Mouse (Mus musculus) neural tube, embryonic 11.5 days (tissue): ENCODE measurements at regions not wholly inside any gene's neighbourhood (a gene's known extent, or its start where the extent isn't known, plus 50 kb on each side); places are given as distances from the start of the nearest gene placed in this dataset.

Experiments used
- ATAC-seq: fragments of 200-750 bp; cut with Nextera tagmentation; 2 replicates; pipeline ENCODE4 v1.8.0; 2017; ENCODE audit warnings: moderate number of reproducible peaks, mild to moderate bottlenecking, moderate TSS enrichment, moderate library complexity; ENCODE audit not compliant: insufficient read depth, low FRiP score, low TSS enrichment
- DNase-seq: peaks from one replicate; pipeline ENCODE4 v3.0.0-alpha.2; 2015; ENCODE audit warnings: low spot score
- H3K27ac ChIP-seq: fragments of 300-500 bp; sonication (generic); 2 replicates; pipeline ENCODE4 v1.5.1; 2014; ENCODE audit warnings: low read depth, mild to moderate bottlenecking, low read length
- H3K27me3 ChIP-seq: fragments of 300-500 bp; sonication (generic); 2 replicates; pipeline ENCODE4 v1.6.1; 2014; ENCODE audit warnings: mild to moderate bottlenecking, low read length, mixed read lengths; ENCODE audit not compliant: control insufficient read depth, insufficient read depth
- H3K36me3 ChIP-seq: fragments of 300-500 bp; sonication (generic); 2 replicates; pipeline ENCODE4 v1.6.1; 2014; ENCODE audit warnings: mild to moderate bottlenecking, low read length, moderate library complexity, mixed read lengths; ENCODE audit not compliant: control insufficient read depth, insufficient read depth
- H3K4me1 ChIP-seq: fragments of 300-500 bp; sonication (generic); 2 replicates; pipeline ENCODE4 v1.6.1; 2014; ENCODE audit warnings: low read length, mixed read lengths; ENCODE audit not compliant: control insufficient read depth, insufficient read depth
- H3K4me2 ChIP-seq: fragments of 300-500 bp; sonication (generic); 2 replicates; pipeline ENCODE4 v1.6.1; 2014; ENCODE audit warnings: low read depth, mild to moderate bottlenecking, moderate library complexity
- H3K4me3 ChIP-seq: fragments of 300-500 bp; sonication (generic); 2 replicates; pipeline ENCODE4 v1.5.1; 2014; ENCODE audit warnings: low read depth, low read length
- H3K9ac ChIP-seq: fragments of 300-500 bp; sonication (generic); 2 replicates; pipeline ENCODE4 v1.6.1; 2014; ENCODE audit warnings: mild to moderate bottlenecking, low read length
- H3K9me3 ChIP-seq: fragments of 300-500 bp; sonication (generic); 2 replicates; pipeline ENCODE4 v1.6.1; 2016; ENCODE audit warnings: low read length; ENCODE audit not compliant: control insufficient read depth
- WGBS: fragments of 180-500 bp; shearing (Covaris S2); extraction: QIAGEN DNeasy Blood & Tissue Kit; methylation state at CpG from one replicate; pipeline ENCODE4 v1.1.7; 2014; 5-methylcytosine and 5-hydroxymethylcytosine counted together

- no peaks in the 10 kb centered on the region for H3K4me1 ChIP-seq
- no peaks in the 10 kb centered on the region for H3K9me3 ChIP-seq
- WGBS, result 44% methylated on average over 9 of the region's 9 CpGs
- ATAC-seq, result no peak
- no peaks in the 10 kb centered on the region for H3K36me3 ChIP-seq
- H3K9ac ChIP-seq, result no peak overlapping the region
- no peak overlapping the region for H3K4me2 ChIP-seq
- no peak overlapping the region for H3K4me3 ChIP-seq
- no peaks in the 10 kb centered on the region for H3K27me3 ChIP-seq
- no peak overlapping the region for H3K27ac ChIP-seq
- peak; percentile 45 for DNase-seq
These were observed 299.7 kb downstream of the Matn1 start for GRCm38 (mm10) chr4:131243744-131244387.

GRCm38 (mm10) chr4:131252602-131253442, 308.6 kb downstream of the Matn1 start:
- Histone ChIP-seq H3K27me3 (0 out of 2 replicates have a peak, but pooled peaks cover 5% of the 10 kb centered on the region), H3K4me2 (peak overlapping the region; percentile 37), H3K4me1 (no peaks in the 10 kb centered on the region), H3K9ac (peak overlapping the region; percentile 39; the same call in 1 of the 2 replicates), H3K36me3 (no peaks in the 10 kb centered on the region), H3K4me3 (0 out of 2 replicates have a peak overlapping the region, but pooled peaks have one; percentile 16), H3K27ac (no peak overlapping the region), H3K9me3 (no peaks in the 10 kb centered on the region)
- DNase-seq, result peak; percentile 82
- no peak for ATAC-seq
- 21% methylated on average over 30 of the region's 30 CpGs for WGBS

- Histone ChIP-seq H3K4me2 (peak overlapping the region; percentile 37), H3K9me3 (no peaks in the 10 kb centered on the region), H3K4me1 (no peaks in the 10 kb centered on the region), H3K27ac (no peak overlapping the region), H3K4me3 (no peak overlapping the region), H3K27me3 (0 out of 2 replicates have a peak, but pooled peaks cover 5% of the 10 kb centered on the region), H3K36me3 (no peaks in the 10 kb centered on the region), H3K9ac (no peak overlapping the region; the same call in 1 of the 2 replicates)
- no peak for ATAC-seq
- WGBS, result 7% methylated on average over 8 of the region's 8 CpGs
- DNase-seq, result no peak
These were observed 309.2 kb downstream of the Matn1 start for GRCm38 (mm10) chr4:131253443-131253817.

GRCm38 (mm10) chr4:131254243-131254642, 310.1 kb downstream of the Matn1 start:
- no peaks in the 10 kb centered on the region for H3K4me1 ChIP-seq
- no peak for DNase-seq
- no peak for ATAC-seq
- H3K36me3 ChIP-seq, result no peaks in the 10 kb centered on the region
- H3K9me3 ChIP-seq, result no peaks in the 10 kb centered on the region
- no peak overlapping the region for H3K9ac ChIP-seq
- no peak overlapping the region for H3K4me2 ChIP-seq
- H3K27ac ChIP-seq, result no peak overlapping the region
- H3K4me3 ChIP-seq, result no peak overlapping the region
- 70% methylated on average over 7 of the region's 7 CpGs for WGBS
- H3K27me3 ChIP-seq, result 0 out of 2 replicates have a peak, but pooled peaks cover 5% of the 10 kb centered on the region

- Histone ChIP-seq H3K27ac (no peak overlapping the region), H3K4me2 (no peak overlapping the region), H3K36me3 (no peaks in the 10 kb centered on the region), H3K4me3 (no peak overlapping the region), H3K9me3 (no peaks in the 10 kb centered on the region), H3K4me1 (no peaks in the 10 kb centered on the region), H3K27me3 (0 out of 2 replicates have a peak, but pooled peaks cover 5% of the 10 kb centered on the region), H3K9ac (no peak overlapping the region)
- DNase-seq, result peak; percentile 38
- no peak for ATAC-seq
- WGBS, result 43% methylated on average over 6 of the region's 6 CpGs
These were observed 310.5 kb downstream of the Matn1 start for GRCm38 (mm10) chr4:131254691-131255090.

- no peaks in the 10 kb centered on the region for H3K9me3 ChIP-seq
- 65% methylated on average over 2 of the region's 2 CpGs for WGBS
- DNase-seq (no peak), ATAC-seq (no peak)
- no peaks in the 10 kb centered on the region for H3K27me3 ChIP-seq
- H3K36me3 ChIP-seq, result no peaks in the 10 kb centered on the region
- H3K4me1 ChIP-seq, result no peaks in the 10 kb centered on the region
- no peak overlapping the region for H3K4me3 ChIP-seq
- H3K9ac ChIP-seq, result no peak overlapping the region
- H3K4me2 ChIP-seq, result no peak overlapping the region
- no peak overlapping the region for H3K27ac ChIP-seq
These were observed 317.1 kb downstream of the Matn1 start for GRCm38 (mm10) chr4:131261236-131261635.

- Histone ChIP-seq H3K4me3 (no peak overlapping the region), H3K27ac (no peak overlapping the region), H3K4me1 (no peaks in the 10 kb centered on the region), H3K36me3 (no peaks in the 10 kb centered on the region), H3K4me2 (no peak overlapping the region), H3K27me3 (no peaks in the 10 kb centered on the region), H3K9me3 (no peaks in the 10 kb centered on the region), H3K9ac (no peak overlapping the region)
- DNase-seq (no peak), ATAC-seq (no peak)
- WGBS, result 75% methylated on average over 6 of the region's 6 CpGs
These were observed 318.7 kb downstream of the Matn1 start for GRCm38 (mm10) chr4:131262909-131263308.

GRCm38 (mm10) chr4:131266764-131267163, 322.6 kb downstream of the Matn1 start:
- Histone ChIP-seq H3K27me3 (no peaks in the 10 kb centered on the region), H3K27ac (no peak overlapping the region), H3K9ac (no peak overlapping the region), H3K4me2 (no peak overlapping the region), H3K4me3 (no peak overlapping the region), H3K36me3 (no peaks in the 10 kb centered on the region), H3K4me1 (no peaks in the 10 kb centered on the region), H3K9me3 (no peaks in the 10 kb centered on the region)
- ATAC-seq (no peak), DNase-seq (no peak)
- 12% methylated on average over 9 of the region's 9 CpGs for WGBS
